Mouse (Mus musculus) intestine, postnatal 0 days (tissue): ENCODE results near the gene Hoxb5. TPM values are rescaled to one million over a fixed set of nuclear protein-coding genes. Genes with fewer than 3 reads are reported as not detected.
A peak's percentile ranks its signal among the peaks of the same experiment; 100 is the strongest.

Experiments
- ATAC-seq: fragments of 200-750 bp; cut with Nextera tagmentation; 2 replicates; pipeline ENCODE4 v1.8.0; 2017; ENCODE audit warnings: mild to moderate bottlenecking, moderate TSS enrichment, moderate library complexity
- H3K27ac ChIP-seq: fragments of 300-500 bp; sonication (generic); 2 replicates; pipeline ENCODE4 v1.5.1; 2014; ENCODE audit warnings: mild to moderate bottlenecking, low read depth, low read length, moderate library complexity
- H3K27me3 ChIP-seq: fragments of 300-500 bp; sonication (generic); replicated peaks from 2 replicates; pipeline ENCODE4 v1.6.1; 2014; ENCODE audit warnings: low read length, mixed read lengths; ENCODE audit not compliant: control insufficient read depth, insufficient read depth
- H3K36me3 ChIP-seq: fragments of 300-500 bp; sonication (generic); 2 replicates; pipeline ENCODE4 v1.6.1; 2014; ENCODE audit warnings: mild to moderate bottlenecking, moderate library complexity; ENCODE audit not compliant: control insufficient read depth, insufficient read depth
- H3K4me1 ChIP-seq: fragments of 300-500 bp; sonication (generic); replicated peaks from 2 replicates; pipeline ENCODE4 v1.6.1; 2014; ENCODE audit warnings: antibody characterized with exemption, low read length, mixed read lengths; ENCODE audit not compliant: control insufficient read depth, insufficient read depth
- H3K4me2 ChIP-seq: fragments of 300-500 bp; sonication (generic); replicated peaks from 2 replicates; pipeline ENCODE4 v1.6.1; 2014; ENCODE audit warnings: low read depth, mild to moderate bottlenecking, moderate library complexity
- H3K4me3 ChIP-seq: fragments of 300-500 bp; sonication (generic); 2 replicates; pipeline ENCODE4 v1.5.1; 2014; ENCODE audit warnings: low read depth, low read length
- H3K9ac ChIP-seq: fragments of 300-500 bp; sonication (generic); 2 replicates; pipeline ENCODE4 v1.6.1; 2014; ENCODE audit warnings: mild to moderate bottlenecking, low read depth, low read length
- H3K9me3 ChIP-seq: fragments of 300-500 bp; sonication (generic); 2 replicates; pipeline ENCODE4 v1.6.1; 2016; ENCODE audit warnings: mixed run types; ENCODE audit not compliant: control insufficient read depth
- CTCF ChIP-seq: sonication (generic); IDR thresholded peaks from 2 replicates; pipeline ENCODE4 v1.5.1; 2016; ENCODE audit warnings: low read depth, mild to moderate bottlenecking, control low read depth, antibody characterized with exemption, moderate library complexity
- WGBS: fragments of 180-500 bp; shearing (Covaris S2); extraction: QIAGEN DNeasy Blood & Tissue Kit; methylation state at CpG from one replicate; pipeline ENCODE4 v1.1.7; 2014; 5-methylcytosine and 5-hydroxymethylcytosine counted together
- polyA plus RNA-seq: library from polyadenylated mRNA; unstranded; fragments of >200 nt; fragmentation: Nextera tagmentation; extraction: Ambion mirVana; gene quantifications from 2 replicates; pipeline ENCODE4 v1.2.1, GENCODE M21; 2015

Gene Hoxb5
- polyA plus RNA-seq, 1 experiment from 2014 or later, result 14.7 TPM

DNA sequence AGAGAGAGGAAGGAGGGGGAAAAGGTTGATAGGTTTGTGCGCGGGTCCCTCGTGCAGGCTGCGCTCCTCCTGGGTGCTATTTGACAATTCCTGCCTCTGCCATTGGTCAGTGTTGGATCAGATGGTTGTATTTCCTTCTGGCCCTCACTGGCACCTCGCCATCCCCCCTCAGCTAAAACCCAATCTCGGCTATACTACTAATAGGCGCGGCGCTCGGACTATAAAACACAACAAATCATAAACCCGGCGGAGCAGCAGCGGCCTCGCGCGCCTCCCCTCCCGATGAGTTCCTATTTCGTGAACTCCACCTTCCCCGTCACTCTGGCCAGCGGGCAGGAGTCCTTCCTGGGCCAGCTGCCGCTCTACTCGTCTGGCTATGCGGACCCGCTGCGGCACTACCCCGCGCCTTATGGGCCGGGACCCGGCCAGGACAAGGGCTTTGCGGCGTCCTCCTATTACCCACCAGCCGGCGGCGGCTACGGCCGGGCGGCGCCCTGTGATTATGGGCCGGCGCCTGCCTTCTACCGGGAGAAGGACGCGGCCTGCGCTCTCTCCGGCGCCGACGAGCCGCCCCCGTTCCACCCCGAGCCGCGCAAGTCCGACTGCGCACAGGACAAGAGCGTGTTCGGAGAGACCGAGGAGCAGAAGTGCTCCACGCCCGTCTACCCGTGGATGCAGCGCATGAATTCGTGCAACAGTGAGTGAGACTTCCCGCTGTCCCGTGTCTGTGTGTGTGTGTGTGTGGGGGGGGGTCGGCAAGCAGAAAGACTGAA is 4.1 kb upstream of the Hoxb5 start:
- TF ChIP-seq CTCF, result no peak
- peak overlapping the region; percentile 60 for H3K27ac ChIP-seq
- H3K4me1 ChIP-seq, result no peaks in the 10 kb centered on the region; the same call in 1 of the 2 replicates
- peaks cover 89% of the 10 kb centered on the region for H3K27me3 ChIP-seq
- 0 out of 2 replicates have a peak, but pooled peaks have one; percentile 17 for ATAC-seq
- H3K9me3 ChIP-seq, result no peaks in the 10 kb centered on the region
- H3K36me3 ChIP-seq, result no peaks in the 10 kb centered on the region
- H3K4me3 ChIP-seq, result peak overlapping the region; percentile 53
- WGBS, result under 1% methylated on average over 65 of the region's 66 CpGs
- H3K9ac ChIP-seq, result peak overlapping the region; percentile 70
- H3K4me2 ChIP-seq, result peak overlapping the region; percentile 82

DNA sequence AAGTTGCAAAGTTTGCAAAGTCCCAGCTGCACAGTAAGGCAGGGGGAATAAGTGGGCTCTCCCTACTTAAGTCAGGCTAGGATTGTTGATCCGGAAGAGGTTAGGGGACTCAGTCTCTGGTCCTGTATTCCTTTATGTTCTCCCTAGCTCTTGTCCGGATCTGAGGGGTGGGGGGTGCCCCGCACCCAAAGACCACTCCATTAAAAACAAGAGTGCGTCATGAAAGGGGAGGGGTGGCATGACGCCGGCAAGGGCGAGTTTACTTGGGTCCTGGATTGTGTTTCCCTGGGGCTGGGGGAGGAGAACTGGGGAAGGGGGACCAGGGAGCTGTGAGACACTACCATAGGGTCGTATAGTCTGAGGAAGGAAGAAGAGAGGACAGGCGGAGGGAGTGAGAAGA is 3.4 kb upstream of the Hoxb5 start:
- TF ChIP-seq CTCF, result no peak
- Histone ChIP-seq H3K9ac (peak overlapping the region; percentile 70; the same call in 1 of the 2 replicates), H3K36me3 (no peaks in the 10 kb centered on the region), H3K4me3 (peak overlapping the region; percentile 53), H3K4me1 (no peaks in the 10 kb centered on the region; the same call in 1 of the 2 replicates), H3K4me2 (peak overlapping the region; percentile 82), H3K27me3 (peaks cover 83% of the 10 kb centered on the region), H3K9me3 (no peaks in the 10 kb centered on the region), H3K27ac (peak overlapping the region; percentile 60; the same call in 1 of the 2 replicates)
- no peak for ATAC-seq
- 8% methylated on average over 9 of the region's 9 CpGs for WGBS

DNA sequence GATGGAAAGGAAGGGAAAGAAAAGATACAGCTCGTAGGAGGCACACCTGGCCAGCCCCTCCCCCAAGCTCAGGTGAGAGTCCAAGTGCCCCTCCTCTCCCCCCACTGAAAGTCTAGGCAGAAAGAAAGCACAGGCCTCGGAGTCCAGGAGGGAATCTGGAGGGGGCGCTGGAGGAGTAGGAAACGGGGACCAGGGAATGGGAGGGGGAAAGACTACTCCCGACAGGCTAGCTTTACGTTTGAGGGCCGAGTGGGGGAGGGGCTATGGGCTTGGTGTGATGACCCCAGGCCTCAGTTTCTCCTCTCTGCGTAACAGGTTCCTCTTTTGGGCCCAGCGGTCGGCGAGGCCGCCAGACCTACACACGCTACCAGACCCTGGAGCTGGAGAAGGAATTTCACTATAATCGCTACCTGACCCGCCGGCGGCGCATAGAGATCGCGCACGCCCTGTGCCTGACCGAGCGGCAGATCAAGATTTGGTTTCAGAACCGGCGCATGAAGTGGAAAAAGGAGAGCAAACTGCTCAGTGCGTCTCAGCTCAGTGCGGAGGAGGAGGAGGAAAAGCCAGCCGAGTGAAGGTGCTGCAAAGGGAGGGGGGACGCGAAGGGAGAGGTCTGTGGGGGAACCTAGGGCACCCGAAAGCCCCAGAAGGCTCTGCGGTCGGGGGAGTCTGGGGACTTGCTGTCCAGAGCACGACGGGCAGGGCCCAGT is 2.6 kb upstream of the Hoxb5 start:
- H3K9ac ChIP-seq, result no peak overlapping the region
- ATAC-seq, result no peak
- 0 out of 2 replicates have a peak, but pooled peaks have one; percentile 9 for TF ChIP-seq CTCF

DNA sequence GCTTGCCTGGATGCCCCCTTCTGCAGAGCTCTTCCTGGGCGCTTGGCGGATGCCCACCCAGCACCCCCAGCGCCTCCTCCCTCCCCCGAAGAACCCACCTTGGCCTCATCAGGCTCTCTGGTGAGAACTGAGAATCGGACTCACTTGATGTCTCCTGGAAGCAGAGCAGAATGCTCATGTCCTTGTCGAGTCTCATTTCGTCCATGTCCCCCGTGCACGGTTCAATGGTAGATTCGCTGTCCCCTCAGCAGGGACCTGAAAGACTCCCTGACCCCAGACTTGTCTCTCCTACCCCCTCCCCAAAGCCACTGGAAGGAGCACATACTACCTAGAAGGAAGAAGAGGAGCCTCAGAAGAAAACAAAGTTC is 2.1 kb upstream of the Hoxb5 start:
- Histone ChIP-seq H3K4me3 (peak overlapping the region; percentile 53), H3K27me3 (peaks cover 76% of the 10 kb centered on the region), H3K36me3 (no peaks in the 10 kb centered on the region), H3K9ac (no peak overlapping the region), H3K27ac (no peak overlapping the region), H3K9me3 (no peaks in the 10 kb centered on the region), H3K4me2 (peak overlapping the region; percentile 82), H3K4me1 (no peaks in the 10 kb centered on the region; the same call in 1 of the 2 replicates)
- ATAC-seq, result no peak
- no peak for TF ChIP-seq CTCF
- WGBS, result 42% methylated on average over 10 of the region's 10 CpGs

More for the DNA sequence above, 2.6 kb upstream of the Hoxb5 start:
- Histone ChIP-seq H3K27me3 (peaks cover 78% of the 10 kb centered on the region), H3K4me2 (peak overlapping the region; percentile 82), H3K4me1 (no peaks in the 10 kb centered on the region; the same call in 1 of the 2 replicates), H3K36me3 (no peaks in the 10 kb centered on the region), H3K4me3 (peak overlapping the region; percentile 53), H3K9me3 (no peaks in the 10 kb centered on the region), H3K27ac (0 out of 2 replicates have a peak overlapping the region, but pooled peaks have one; percentile 60)
- 17% methylated on average over 31 of the region's 35 CpGs for WGBS

DNA sequence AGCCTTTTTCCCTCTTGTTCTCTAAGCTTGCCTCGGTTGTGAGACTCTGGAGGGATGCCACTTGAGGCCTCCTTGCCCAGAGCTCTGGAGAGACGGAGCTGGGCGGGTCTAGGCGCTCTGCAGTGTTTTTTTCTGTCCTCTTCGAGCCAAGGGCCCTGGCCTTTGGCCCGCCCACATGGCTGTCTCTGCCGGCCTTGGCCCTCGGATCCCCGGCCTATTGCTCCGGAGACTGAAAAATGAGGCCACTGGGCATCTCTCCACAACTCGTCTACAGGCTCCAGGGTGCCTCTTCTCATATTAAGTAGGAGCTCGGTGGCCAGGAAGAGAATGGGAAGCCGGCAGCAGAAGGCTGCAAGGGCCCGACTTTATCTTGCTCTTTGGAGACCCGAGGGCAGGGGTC is 1.3 kb upstream of the Hoxb5 start:
- no peak for ATAC-seq
- no peak overlapping the region for H3K27ac ChIP-seq
- H3K36me3 ChIP-seq, result no peaks in the 10 kb centered on the region
- peaks cover 76% of the 10 kb centered on the region for H3K27me3 ChIP-seq
- peak overlapping the region; percentile 63 for H3K4me2 ChIP-seq
- H3K4me3 ChIP-seq, result no peak overlapping the region
- H3K9me3 ChIP-seq, result no peaks in the 10 kb centered on the region
- H3K4me1 ChIP-seq, result no peaks in the 10 kb centered on the region; the same call in 1 of the 2 replicates
- H3K9ac ChIP-seq, result no peak overlapping the region
- no peak for TF ChIP-seq CTCF
- 22% methylated on average over 15 of the region's 15 CpGs for WGBS

DNA sequence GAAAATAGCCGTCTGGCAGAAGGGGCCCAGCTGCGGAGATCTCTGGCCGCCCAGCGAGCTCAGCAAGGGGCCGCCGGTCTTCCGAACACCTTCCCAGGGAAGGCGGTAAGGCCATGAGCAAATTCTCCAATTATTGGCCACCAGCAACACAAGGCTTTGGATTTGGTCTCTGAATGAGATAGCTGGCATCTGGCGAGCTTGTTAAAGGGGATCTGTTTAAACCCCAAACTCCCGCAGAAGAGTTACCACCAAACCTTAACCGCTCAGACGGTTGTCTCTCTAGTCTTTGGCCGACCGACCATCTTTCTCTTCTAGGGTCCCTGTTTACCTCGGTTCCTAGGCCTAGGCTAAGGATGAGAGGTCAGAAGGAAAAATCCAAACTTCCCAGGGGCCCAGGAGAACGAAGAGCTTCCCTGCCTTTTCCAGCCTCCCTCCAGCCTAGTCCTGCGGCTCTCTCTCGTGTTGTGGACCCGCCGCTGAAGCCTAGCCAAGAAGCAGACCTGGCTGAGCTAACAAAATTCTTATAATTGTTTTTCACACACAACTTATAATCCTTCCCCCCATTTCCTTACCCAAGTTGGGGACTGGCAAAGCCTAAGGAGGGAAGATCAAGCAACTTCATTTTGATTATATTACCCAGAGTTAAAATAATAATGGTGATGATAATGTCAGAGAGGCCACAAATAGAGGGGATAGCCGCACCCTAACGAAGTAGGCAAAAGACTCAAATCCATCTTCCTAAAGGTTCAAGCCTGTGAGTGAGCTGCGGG is 570 bp upstream of the Hoxb5 start:
- WGBS, result 33% methylated on average over 23 of the region's 23 CpGs
- no peaks in the 10 kb centered on the region; the same call in 1 of the 2 replicates for H3K4me1 ChIP-seq
- no peak for ATAC-seq
- H3K9me3 ChIP-seq, result no peaks in the 10 kb centered on the region
- peak overlapping the region; percentile 43; the same call in 1 of the 2 replicates for H3K4me3 ChIP-seq
- H3K27me3 ChIP-seq, result peaks cover 74% of the 10 kb centered on the region
- peak overlapping the region; percentile 63 for H3K4me2 ChIP-seq
- H3K9ac ChIP-seq, result no peak overlapping the region
- no peak overlapping the region for H3K27ac ChIP-seq
- no peak for TF ChIP-seq CTCF
- no peaks in the 10 kb centered on the region for H3K36me3 ChIP-seq
